Mouse (Mus musculus) frontal cortex, adult (tissue): ENCODE data around the gene Scgb2b17.
"Not testable (repeated sequence)": the region's sequence is repeated elsewhere in the genome, so short reads cannot be mapped to it uniquely, and the experiment has no call there.

Experiments
- ATAC-seq: cut with Nextera tagmentation; 2 replicates; pipeline ENCODE4 v1.9.2; 2017; ENCODE audit warnings: mild to moderate bottlenecking, moderate library complexity, mixed read lengths; ENCODE audit not compliant: low TSS enrichment

Scgb2b17 gene

DNA sequence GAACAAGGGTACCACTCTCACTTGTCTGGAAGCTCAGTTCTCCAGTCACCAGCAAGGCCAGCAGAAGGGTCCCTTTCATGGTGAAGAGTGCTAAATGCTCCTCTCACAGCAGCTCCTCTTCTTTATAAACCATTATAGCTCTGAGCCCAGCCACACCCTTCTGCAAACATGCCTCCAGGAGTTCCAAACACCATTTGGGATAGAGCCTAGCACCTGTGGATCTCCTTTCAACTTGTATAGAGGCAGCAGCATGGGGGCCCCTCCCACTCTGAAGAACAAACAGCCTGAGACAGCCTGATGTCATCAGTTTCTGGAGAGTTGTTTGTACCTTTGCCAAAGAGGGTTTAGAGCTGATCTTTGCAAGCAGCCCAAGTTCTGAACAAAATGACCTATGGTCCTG is at the start of gene Scgb2b17:
TSS of gene Scgb2b17 (minus strand) at position 101 of the 400 bp plus-strand sequence.
- ATAC-seq, result not testable (repeated sequence)

DNA sequence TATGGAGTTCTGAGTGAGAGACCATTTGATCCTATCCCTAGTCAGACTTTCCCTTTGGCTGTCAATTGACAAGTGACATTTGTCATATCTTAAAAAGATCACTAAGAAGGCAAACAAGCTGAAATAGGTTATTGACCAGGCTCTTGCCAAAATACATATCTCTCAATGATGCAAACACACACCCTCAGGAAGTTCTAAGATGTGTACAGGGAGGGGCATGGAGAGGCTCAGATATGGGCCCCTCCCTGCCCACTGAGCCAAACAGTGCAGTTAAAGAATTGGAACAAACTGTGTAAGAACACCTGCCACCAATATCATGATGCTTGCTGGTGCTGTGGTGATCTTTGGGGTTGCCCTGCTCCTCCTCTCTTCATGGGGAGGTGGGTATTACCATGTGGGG is 6.8 kb upstream of the Scgb2b17 start, which contains the start of gene Scgb1b17:
TSS of gene Scgb1b17 (plus strand) at position 301 of the 400 bp plus-strand sequence.
- not testable (repeated sequence) for ATAC-seq
